Mouse (Mus musculus) midbrain, embryonic 16.5 days (tissue): Measurements from ENCODE around the gene Vwa5b2. TPM values are rescaled to one million over a fixed set of nuclear protein-coding genes. Genes with fewer than 3 reads are reported as not detected.

Experiments
- ATAC-seq: fragments of 200-750 bp; cut with Nextera tagmentation; 2 replicates; pipeline ENCODE4 v1.8.0; 2017; ENCODE audit warnings: moderate TSS enrichment
- H3K27ac ChIP-seq: fragments of 300-500 bp; sonication (generic); 2 replicates; pipeline ENCODE4 v1.5.1; 2014; ENCODE audit warnings: mild to moderate bottlenecking, low read length, mixed read lengths
- H3K27me3 ChIP-seq: fragments of 300-500 bp; sonication (generic); 2 replicates; pipeline ENCODE4 v1.6.1; 2014; ENCODE audit warnings: low read depth, low read length, mixed read lengths; ENCODE audit not compliant: control insufficient read depth, insufficient read depth
- H3K36me3 ChIP-seq: fragments of 300-500 bp; sonication (generic); 2 replicates; pipeline ENCODE4 v1.6.1; 2014; ENCODE audit warnings: mild to moderate bottlenecking, low read length, moderate library complexity, mixed read lengths; ENCODE audit not compliant: control insufficient read depth, insufficient read depth
- H3K4me1 ChIP-seq: fragments of 300-500 bp; sonication (generic); 2 replicates; pipeline ENCODE4 v1.6.1; 2014; ENCODE audit warnings: mild to moderate bottlenecking, low read length, mixed read lengths; ENCODE audit not compliant: control insufficient read depth, insufficient read depth
- H3K4me2 ChIP-seq: fragments of 300-500 bp; sonication (generic); 2 replicates; pipeline ENCODE4 v1.6.1; 2014; ENCODE audit warnings: mild to moderate bottlenecking, low read length, mixed read lengths
- H3K4me3 ChIP-seq: fragments of 300-500 bp; sonication (generic); 2 replicates; pipeline ENCODE4 v1.5.1; 2014; ENCODE audit warnings: low read depth, mild to moderate bottlenecking, low read length, moderate library complexity, mixed read lengths
- H3K9ac ChIP-seq: fragments of 300-500 bp; sonication (generic); 2 replicates; pipeline ENCODE4 v1.6.1; 2014; ENCODE audit warnings: low read depth, low read length, mixed read lengths
- H3K9me3 ChIP-seq: fragments of 300-500 bp; sonication (generic); replicated peaks from 2 replicates; pipeline ENCODE4 v1.6.1; 2014; ENCODE audit warnings: mild to moderate bottlenecking, low read length, mixed read lengths; ENCODE audit not compliant: control insufficient read depth, poor library complexity, severe bottlenecking
- WGBS: fragments of 180-500 bp; shearing (Covaris S2); extraction: QIAGEN DNeasy Blood & Tissue Kit; methylation state at CpG from one replicate; pipeline ENCODE4 v1.1.7; 2014; 5-methylcytosine and 5-hydroxymethylcytosine counted together
- polyA plus RNA-seq: library from polyadenylated mRNA; unstranded; fragments of >200 nt; fragmentation: Nextera tagmentation; extraction: Ambion mirVana; gene quantifications from 2 replicates; pipeline ENCODE4 v1.2.1, GENCODE M21; 2015

Vwa5b2 gene
- polyA plus RNA-seq, 1 experiment from 2014 or later = 26.7 TPM

- H3K27ac ChIP-seq = peak within 1 kb of the TSS; percentile 96
- ATAC-seq = peak; percentile 63
These were observed 32.1 kb downstream of the Vwa5b2 start, which contains the start of gene Camk2n2 for GRCm38 (mm10) chr16:20621191-20621990. TSS of gene Camk2n2 (minus strand) at chr16:20621287.

GRCm38 (mm10) chr16:20621991-20622685 lies 32.9 kb downstream of the Vwa5b2 start:
- Histone ChIP-seq H3K4me1 (peaks cover 13% of the 10 kb centered on the region), H3K4me2 (peak overlapping the region; percentile 77), H3K27me3 (no peaks in the 10 kb centered on the region), H3K27ac (peak overlapping the region; percentile 96), H3K9ac (peak overlapping the region; percentile 94), H3K9me3 (no peaks in the 10 kb centered on the region), H3K4me3 (peak overlapping the region; percentile 89), H3K36me3 (no peaks in the 10 kb centered on the region)
- peak; percentile 74 for ATAC-seq
- WGBS = under 1% methylated on average over 34 of the region's 37 CpGs

More at GRCm38 (mm10) chr16:20621191-20621990, 32.1 kb downstream of the Vwa5b2 start, which contains the start of gene Camk2n2:
- WGBS = under 1% methylated on average over 68 of the region's 92 CpGs
- Histone ChIP-seq H3K4me1 (peaks cover 13% of the 10 kb centered on the region), H3K27me3 (no peaks in the 10 kb centered on the region), H3K36me3 (no peaks in the 10 kb centered on the region), H3K4me2 (peak within 1 kb of the TSS; percentile 77), H3K4me3 (peak within 1 kb of the TSS; percentile 89), H3K9ac (peak within 1 kb of the TSS; percentile 94), H3K9me3 (no peaks in the 10 kb centered on the region)

GRCm38 (mm10) chr16:20623211-20623610 lies 33.9 kb downstream of the Vwa5b2 start:
- Histone ChIP-seq H3K4me2 (no peak overlapping the region), H3K9ac (no peak overlapping the region), H3K4me3 (no peak overlapping the region), H3K27me3 (no peaks in the 10 kb centered on the region), H3K4me1 (peaks cover 13% of the 10 kb centered on the region), H3K36me3 (no peaks in the 10 kb centered on the region), H3K27ac (peak overlapping the region; percentile 96; the same call in 1 of the 2 replicates), H3K9me3 (no peaks in the 10 kb centered on the region)
- 36% methylated on average over 2 of the region's 2 CpGs for WGBS
- no peak for ATAC-seq

GRCm38 (mm10) chr16:20628871-20629391 lies 39.7 kb downstream of the Vwa5b2 start:
- peak; percentile 30; the same call in 1 of the 2 replicates for ATAC-seq
- Histone ChIP-seq H3K27me3 (no peaks in the 10 kb centered on the region), H3K4me1 (peaks cover 3% of the 10 kb centered on the region; the same call in 1 of the 2 replicates), H3K27ac (no peak overlapping the region), H3K4me3 (peak overlapping the region; percentile 67; the same call in 1 of the 2 replicates), H3K4me2 (peak overlapping the region; percentile 88), H3K9ac (no peak overlapping the region), H3K36me3 (no peaks in the 10 kb centered on the region), H3K9me3 (no peaks in the 10 kb centered on the region)
- 54% methylated on average over 11 of the region's 11 CpGs for WGBS

GRCm38 (mm10) chr16:20629731-20630634 lies 40.7 kb downstream of the Vwa5b2 start, which contains the start of gene Ece2:
TSS of gene Ece2 (plus strand) at chr16:20629828.
- Histone ChIP-seq H3K4me3 (peak within 1 kb of the TSS; percentile 67), H3K27ac (peak within 1 kb of the TSS; percentile 79), H3K4me1 (peaks cover 3% of the 10 kb centered on the region; the same call in 1 of the 2 replicates), H3K36me3 (no peaks in the 10 kb centered on the region), H3K4me2 (peak within 1 kb of the TSS; percentile 88), H3K27me3 (no peaks in the 10 kb centered on the region), H3K9ac (peak within 1 kb of the TSS; percentile 88), H3K9me3 (no peaks in the 10 kb centered on the region)
- ATAC-seq = peak; percentile 80
- 5% methylated on average over 52 of the region's 54 CpGs for WGBS

GRCm38 (mm10) chr16:20637410-20637809 lies 48.1 kb downstream of the Vwa5b2 start:
- no peak for ATAC-seq
- Histone ChIP-seq H3K4me1 (no peaks in the 10 kb centered on the region), H3K4me3 (no peak overlapping the region), H3K9ac (no peak overlapping the region), H3K4me2 (no peak overlapping the region), H3K27me3 (no peaks in the 10 kb centered on the region), H3K36me3 (peaks cover 6% of the 10 kb centered on the region; the same call in 1 of the 2 replicates), H3K9me3 (no peaks in the 10 kb centered on the region), H3K27ac (0 out of 2 replicates have a peak overlapping the region, but pooled peaks have one; percentile 52)
- WGBS = 85% methylated on average over 8 of the region's 8 CpGs

GRCm38 (mm10) chr16:20638367-20638766 lies 49.1 kb downstream of the Vwa5b2 start:
- Histone ChIP-seq H3K4me2 (peak overlapping the region; percentile 31; the same call in 1 of the 2 replicates), H3K4me1 (no peaks in the 10 kb centered on the region), H3K9ac (no peak overlapping the region), H3K9me3 (no peaks in the 10 kb centered on the region), H3K4me3 (no peak overlapping the region), H3K27ac (peak overlapping the region; percentile 54), H3K36me3 (peaks cover 6% of the 10 kb centered on the region; the same call in 1 of the 2 replicates), H3K27me3 (no peaks in the 10 kb centered on the region)
- ATAC-seq = no peak
- WGBS = 62% methylated on average over 8 of the region's 8 CpGs

- no peak overlapping the region for H3K4me3 ChIP-seq
- under 1% methylated on average over 8 of the region's 8 CpGs for WGBS
- peaks cover 6% of the 10 kb centered on the region; the same call in 1 of the 2 replicates for H3K36me3 ChIP-seq
- H3K4me2 ChIP-seq = no peak overlapping the region
- H3K9ac ChIP-seq = no peak overlapping the region
- peak; percentile 34; the same call in 1 of the 2 replicates for ATAC-seq
- no peak overlapping the region for H3K27ac ChIP-seq
- no peaks in the 10 kb centered on the region for H3K4me1 ChIP-seq
- H3K9me3 ChIP-seq = no peaks in the 10 kb centered on the region
- no peaks in the 10 kb centered on the region for H3K27me3 ChIP-seq
These were observed 52.9 kb downstream of the Vwa5b2 start for GRCm38 (mm10) chr16:20642161-20642560.
